ENCODE assay signal across 13 mouse cellular contexts in genomic region chr4:106941475-106941874, GRCm38 (mm10). TPM values are rescaled to one million over a fixed set of nuclear protein-coding genes. Genes with fewer than 3 reads are reported as not detected.
DNase-seq lines count a peak whose midpoint lies in the region; ATAC-seq and TF ChIP-seq lines count a peak whose summit lies in the region.
"Had no signal": no experiment of that assay in that cellular context is flagged by ENCODE, and none has a peak within 500 bp of the region (broad histone marks: within the 10 kb centered on the region; RNA-seq: fewer than 3 reads in every experiment).

No protein-coding gene starts in this region.

- no peak for ATAC-seq in forebrain, embryonic 11.5 days (replicated peaks; ENCODE audit: low FRiP score)
- no peak for ATAC-seq in forebrain, postnatal 0 days
- no peak for ATAC-seq in midbrain, embryonic 15.5 days (replicated peaks)
- no peak for ATAC-seq in limb, embryonic 13.5 days (ENCODE audit: low FRiP score, low read depth)

- H3K36me3 ChIP-seq in forebrain, embryonic 11.5 days (ENCODE audit: control insufficient read depth, insufficient read depth, low read length): no peaks in the 10 kb centered on the region; the same call in 1 of the 2 replicates
- no peaks in the 10 kb centered on the region; the same call in 1 of the 2 replicates for H3K36me3 ChIP-seq in forebrain, postnatal 0 days (ENCODE audit: insufficient read depth)
- H3K36me3 ChIP-seq in midbrain, embryonic 10.5 days: peaks cover 57% of the 10 kb centered on the region
- H3K36me3 ChIP-seq in midbrain, embryonic 15.5 days (replicated peaks): no peaks in the 10 kb centered on the region
- peaks cover 40% of the 10 kb centered on the region for H3K36me3 ChIP-seq in limb, embryonic 13.5 days
- H3K36me3 ChIP-seq: lung, embryonic 15.5 days had no signal

- H3K27ac ChIP-seq in forebrain, embryonic 11.5 days (ENCODE audit: low read depth, low read length): 0 out of 2 replicates have a peak overlapping the region, but pooled peaks have one; percentile 12
- H3K27ac ChIP-seq in forebrain, postnatal 0 days (ENCODE audit: low read depth, low read length): no peak overlapping the region
- peak overlapping the region; percentile 72; the same call in 1 of the 2 replicates for H3K27ac ChIP-seq in midbrain, embryonic 10.5 days (replicated peaks)
- no peak overlapping the region; the same call in none of the 2 replicates for H3K27ac ChIP-seq in midbrain, embryonic 15.5 days
- no peak overlapping the region for H3K27ac ChIP-seq in limb, embryonic 13.5 days
- H3K27ac ChIP-seq: kidney, postnatal 0 days; lung, embryonic 15.5 days had no signal

- H3K4me3 ChIP-seq in forebrain, embryonic 11.5 days (ENCODE audit: low read depth, low read length): no peak overlapping the region
- H3K4me3 ChIP-seq in forebrain, postnatal 0 days (ENCODE audit: low read depth, low read length): no peak overlapping the region
- H3K4me3 ChIP-seq in midbrain, embryonic 10.5 days: no peak overlapping the region
- no peak overlapping the region for H3K4me3 ChIP-seq in midbrain, embryonic 15.5 days
- H3K4me3 ChIP-seq in limb, embryonic 13.5 days: no peak overlapping the region
- H3K4me3 ChIP-seq: erythroblast, embryonic 14.5 days; lung, embryonic 15.5 days had no signal

- DNase-seq in forebrain, embryonic 11.5 days (ENCODE audit: low spot score): no peak
- no peak for DNase-seq in forebrain, postnatal 0 days
- no peak for DNase-seq in midbrain, embryonic 10.5 days (ENCODE audit: low spot score)
- peak; percentile 8 for DNase-seq in T-cell, adult 2 months (ENCODE audit: low spot score)
- no peak for DNase-seq in right cerebral cortex, postnatal 14 days
- no peak for DNase-seq in c-Kit-positive CD71-positive TER-119-positive erythroid progenitor cells, embryonic 14.5 days (ENCODE audit: low spot score)
- DNase-seq: B cell, adult 2 months; layer of hippocampus, adult 9-11 months had no signal

- H3K9ac ChIP-seq in forebrain, embryonic 11.5 days (ENCODE audit: low read length): peak overlapping the region; percentile 35
- no peak overlapping the region for H3K9ac ChIP-seq in forebrain, postnatal 0 days
- no peak overlapping the region for H3K9ac ChIP-seq in midbrain, embryonic 15.5 days
- H3K9ac ChIP-seq in limb, embryonic 13.5 days: 0 out of 2 replicates have a peak overlapping the region, but pooled peaks have one; percentile 43
- H3K9ac ChIP-seq: lung, embryonic 15.5 days had no signal

- no peak for TF ChIP-seq CTCF in forebrain, postnatal 0 days (IDR thresholded peaks at IDR 0.05; ENCODE audit: low read depth)

- peak overlapping the region; percentile 11; the same call in 1 of the 2 replicates for H3K4me2 ChIP-seq in forebrain, embryonic 11.5 days (ENCODE audit: low read depth, low read length, severe bottlenecking)
- no peak overlapping the region for H3K4me2 ChIP-seq in forebrain, postnatal 0 days (ENCODE audit: low read depth)
- no peak overlapping the region for H3K4me2 ChIP-seq in midbrain, embryonic 15.5 days
- H3K4me2 ChIP-seq in limb, embryonic 13.5 days (replicated peaks): peak overlapping the region; percentile 19; the same call in 1 of the 2 replicates
- H3K4me2 ChIP-seq: lung, embryonic 15.5 days had no signal

- H3K27me3 ChIP-seq in forebrain, embryonic 11.5 days (ENCODE audit: control insufficient read depth, insufficient read depth, low read length): no peaks in the 10 kb centered on the region
- no peaks in the 10 kb centered on the region for H3K27me3 ChIP-seq in forebrain, postnatal 0 days (ENCODE audit: insufficient read depth, low read length)
- no peaks in the 10 kb centered on the region for H3K27me3 ChIP-seq in midbrain, embryonic 10.5 days (ENCODE audit: low read depth, poor library complexity, severe bottlenecking)
- H3K27me3 ChIP-seq in midbrain, embryonic 15.5 days (replicated peaks): no peaks in the 10 kb centered on the region
- H3K27me3 ChIP-seq in limb, embryonic 13.5 days: no peaks in the 10 kb centered on the region
- H3K27me3 ChIP-seq: lung, embryonic 15.5 days had no signal

- H3K4me1 ChIP-seq in forebrain, embryonic 11.5 days (replicated peaks; ENCODE audit: control insufficient read depth, insufficient read depth, low read length): peaks cover 53% of the 10 kb centered on the region
- peaks cover 31% of the 10 kb centered on the region for H3K4me1 ChIP-seq in forebrain, postnatal 0 days (ENCODE audit: insufficient read depth)
- H3K4me1 ChIP-seq in midbrain, embryonic 10.5 days: peaks cover 99% of the 10 kb centered on the region
- peaks cover 89% of the 10 kb centered on the region for H3K4me1 ChIP-seq in midbrain, embryonic 15.5 days
- peaks cover 96% of the 10 kb centered on the region for H3K4me1 ChIP-seq in limb, embryonic 13.5 days

- no peaks in the 10 kb centered on the region for H3K9me3 ChIP-seq in forebrain, embryonic 11.5 days (ENCODE audit: control insufficient read depth, low read length)
- H3K9me3 ChIP-seq in forebrain, postnatal 0 days (ENCODE audit: low read length): no peaks in the 10 kb centered on the region
- no peaks in the 10 kb centered on the region for H3K9me3 ChIP-seq in midbrain, embryonic 10.5 days (replicated peaks)
- no peaks in the 10 kb centered on the region for H3K9me3 ChIP-seq in midbrain, embryonic 15.5 days
- no peaks in the 10 kb centered on the region for H3K9me3 ChIP-seq in limb, embryonic 13.5 days
- H3K9me3 ChIP-seq: lung, embryonic 15.5 days had no signal

RNA-seq across cellular contexts. Expression of gene Ssbp3, which starts 31.0 kb away (rescaled TPM):
- 135 and 138 TPM in 2 replicates for polyA plus RNA-seq in forebrain, embryonic 11.5 days (2014; fragmentation: Nextera tagmentation; extraction: Ambion mirVana)
- 113 and 137 TPM in 2 replicates for total RNA-seq in forebrain, postnatal 0 days (2014; rRNA removed)
- polyA plus RNA-seq in forebrain, postnatal 0 days (2015; fragmentation: Nextera tagmentation; extraction: Ambion mirVana): 103 and 117 TPM in 2 replicates
- 119 and 136 TPM in 2 replicates for polyA plus RNA-seq in midbrain, embryonic 10.5 days (2016; fragmentation: Nextera tagmentation; extraction: Ambion mirVana)
- polyA plus RNA-seq in midbrain, embryonic 15.5 days (2015; fragmentation: Nextera tagmentation; extraction: Ambion mirVana): 175 and 194 TPM in 2 replicates
- 171 and 173 TPM in 2 replicates for polyA plus RNA-seq in limb, embryonic 13.5 days (2015; fragmentation: Nextera tagmentation; extraction: Ambion mirVana)

Comparison
In these comparisons a context has a peak if more than half of its experiments do, and no peak if none do; other contexts are left out.
1. H3K27ac ChIP-seq: peak in forebrain, embryonic 11.5 days (single experiment) and midbrain, embryonic 10.5 days (single experiment); none in forebrain, postnatal 0 days (single experiment), midbrain, embryonic 15.5 days (single experiment) and limb, embryonic 13.5 days (single experiment).
2. H3K4me2 ChIP-seq: peak in forebrain, embryonic 11.5 days (single experiment) and limb, embryonic 13.5 days (single experiment); none in forebrain, postnatal 0 days (single experiment) and midbrain, embryonic 15.5 days (single experiment).
3. H3K9ac ChIP-seq: peak in forebrain, embryonic 11.5 days (single experiment) and limb, embryonic 13.5 days (single experiment); none in forebrain, postnatal 0 days (single experiment) and midbrain, embryonic 15.5 days (single experiment).